8 mouse cellular contexts compared by ENCODE assay signal in genomic region chr5:9161456-9162041, GRCm38 (mm10). TPM values are rescaled to one million over a fixed set of nuclear protein-coding genes. Genes with fewer than 3 reads are reported as not detected.
DNase-seq lines count a peak whose midpoint lies in the region; ATAC-seq and TF ChIP-seq lines count a peak whose summit lies in the region.

Dmtf1 (minus strand) TSS chr5:9161776.

- WGBS in forebrain, embryonic 12.5 days, result under 1% methylated on average over 57 of the region's 64 CpGs
- WGBS in heart, postnatal 0 days, result under 1% methylated on average over 59 of the region's 64 CpGs
- WGBS in liver, embryonic 16.5 days (ENCODE audit: insufficient replicate concordance), result under 1% methylated on average over 64 of the region's 64 CpGs
- WGBS in neural tube, embryonic 13.5 days, result under 1% methylated on average over 64 of the region's 64 CpGs

- H3K27me3 ChIP-seq in E14TG2a.4 (ENCODE audit: insufficient read depth, low read length), result no peaks in the 10 kb centered on the region
- H3K27me3 ChIP-seq in forebrain, embryonic 12.5 days, result no peaks in the 10 kb centered on the region
- H3K27me3 ChIP-seq in heart, postnatal 0 days (ENCODE audit: control insufficient read depth, insufficient read depth, low read length), result no peaks in the 10 kb centered on the region
- H3K27me3 ChIP-seq in liver, embryonic 16.5 days (ENCODE audit: control insufficient read depth, insufficient read depth, low read depth, low read length), result no peaks in the 10 kb centered on the region
- H3K27me3 ChIP-seq in neural tube, embryonic 13.5 days, result no peaks in the 10 kb centered on the region
- no peaks in the 10 kb centered on the region for H3K27me3 ChIP-seq in testis, adult 2 months (ENCODE audit: control insufficient read depth, insufficient read depth, low read length)

- peak; percentile 94 for ATAC-seq in forebrain, embryonic 12.5 days (ENCODE audit: low FRiP score)
- peak; percentile 98 for ATAC-seq in heart, postnatal 0 days (ENCODE audit: insufficient read depth, low read depth)
- ATAC-seq in liver, embryonic 16.5 days (ENCODE audit: low read depth), result peak; percentile 96
- ATAC-seq in neural tube, embryonic 13.5 days (ENCODE audit: low read depth), result peak; percentile 96

- H3K4me2 ChIP-seq in forebrain, embryonic 12.5 days, result peak within 1 kb of the TSS; percentile 79
- H3K4me2 ChIP-seq in heart, postnatal 0 days (ENCODE audit: low read depth, low read length), result peak within 1 kb of the TSS; percentile 73
- peak within 1 kb of the TSS; percentile 88 for H3K4me2 ChIP-seq in liver, embryonic 16.5 days (ENCODE audit: low read depth, low read length)
- peak within 1 kb of the TSS; percentile 80 for H3K4me2 ChIP-seq in neural tube, embryonic 13.5 days

- TF ChIP-seq CTCF in E14TG2a.4 (conservative IDR thresholded peaks at IDR 0.05; ENCODE audit: low read length), result no peak
- TF ChIP-seq CTCF in heart, postnatal 0 days (IDR thresholded peaks at IDR 0.05; ENCODE audit: low read depth), result no peak
- TF ChIP-seq CTCF in testis, adult 2 months (IDR thresholded peaks at IDR 0.05; ENCODE audit: control insufficient read depth, insufficient read depth, insufficient replicate concordance, low read depth, low read length), result no peak

- peaks cover 74% of the 10 kb centered on the region for H3K4me1 ChIP-seq in E14TG2a.4 (replicated peaks; ENCODE audit: low read depth, low read length)
- peaks cover 16% of the 10 kb centered on the region for H3K4me1 ChIP-seq in forebrain, embryonic 12.5 days
- H3K4me1 ChIP-seq in heart, postnatal 0 days (ENCODE audit: control insufficient read depth, insufficient read depth), result peaks cover 7% of the 10 kb centered on the region; the same call in 1 of the 2 replicates
- H3K4me1 ChIP-seq in liver, embryonic 16.5 days (ENCODE audit: control insufficient read depth, low read depth, low read length), result peaks cover 5% of the 10 kb centered on the region
- peaks cover 33% of the 10 kb centered on the region for H3K4me1 ChIP-seq in neural tube, embryonic 13.5 days (replicated peaks)
- H3K4me1 ChIP-seq in testis, adult 2 months (ENCODE audit: control insufficient read depth, insufficient read depth, low read length), result peaks cover 3% of the 10 kb centered on the region

- H3K27ac ChIP-seq in forebrain, embryonic 12.5 days, result peak within 1 kb of the TSS; percentile 100
- peak within 1 kb of the TSS; percentile 100 for H3K27ac ChIP-seq in heart, postnatal 0 days (ENCODE audit: low read depth)
- peak within 1 kb of the TSS; percentile 94 for H3K27ac ChIP-seq in liver, embryonic 16.5 days (ENCODE audit: low read length)
- peak within 1 kb of the TSS; percentile 99 for H3K27ac ChIP-seq in neural tube, embryonic 13.5 days (replicated peaks)
- H3K27ac ChIP-seq in testis, adult 2 months (ENCODE audit: control insufficient read depth, insufficient read depth, low read depth, low read length), result peak within 1 kb of the TSS; percentile 95

- peak; percentile 97 for TF ChIP-seq POLR2A in testis, adult 2 months (IDR thresholded peaks at IDR 0.05; ENCODE audit: control insufficient read depth, low read depth, low read length)

- no peak for TF ChIP-seq EP300 in heart, postnatal 0 days (IDR thresholded peaks at IDR 0.05; ENCODE audit: low read depth)

- peak; percentile 80 for DNase-seq in c-Kit-positive CD71-positive TER-119-positive erythroid progenitor cells, embryonic 14.5 days (ENCODE audit: low spot score)
- DNase-seq in heart, postnatal 0 days (ENCODE audit: low spot score), result peak; percentile 97
- DNase-seq in kidney, postnatal 4 days, result peak; percentile 91 to 94

- no peaks in the 10 kb centered on the region for H3K9me3 ChIP-seq in E14TG2a.4 (ENCODE audit: low read length)
- no peaks in the 10 kb centered on the region for H3K9me3 ChIP-seq in forebrain, embryonic 12.5 days
- H3K9me3 ChIP-seq in heart, postnatal 0 days (replicated peaks; ENCODE audit: control insufficient read depth, low read length), result no peaks in the 10 kb centered on the region
- H3K9me3 ChIP-seq in liver, embryonic 16.5 days (replicated peaks; ENCODE audit: control insufficient read depth, low read length), result no peaks in the 10 kb centered on the region
- no peaks in the 10 kb centered on the region for H3K9me3 ChIP-seq in neural tube, embryonic 13.5 days

- peak within 1 kb of the TSS; percentile 96 for H3K9ac ChIP-seq in forebrain, embryonic 12.5 days
- H3K9ac ChIP-seq in heart, postnatal 0 days (replicated peaks; ENCODE audit: low read depth, low read length), result peak within 1 kb of the TSS; percentile 96
- peak within 1 kb of the TSS; percentile 94 for H3K9ac ChIP-seq in liver, embryonic 16.5 days (ENCODE audit: low read depth, low read length)
- H3K9ac ChIP-seq in neural tube, embryonic 13.5 days, result peak within 1 kb of the TSS; percentile 94

- peaks cover 22% of the 10 kb centered on the region for H3K36me3 ChIP-seq in E14TG2a.4 (ENCODE audit: insufficient read depth, low read length)
- no peaks in the 10 kb centered on the region for H3K36me3 ChIP-seq in forebrain, embryonic 12.5 days (replicated peaks)
- no peaks in the 10 kb centered on the region for H3K36me3 ChIP-seq in heart, postnatal 0 days (replicated peaks; ENCODE audit: control insufficient read depth, insufficient read depth, low read length)
- no peaks in the 10 kb centered on the region for H3K36me3 ChIP-seq in liver, embryonic 16.5 days (ENCODE audit: control insufficient read depth, insufficient read depth)
- H3K36me3 ChIP-seq in neural tube, embryonic 13.5 days, result no peaks in the 10 kb centered on the region
- no peaks in the 10 kb centered on the region for H3K36me3 ChIP-seq in testis, adult 2 months (ENCODE audit: control insufficient read depth, insufficient read depth, low read length)

- peak within 1 kb of the TSS; percentile 89 for H3K4me3 ChIP-seq in E14TG2a.4 (replicated peaks; ENCODE audit: low read length)
- peak within 1 kb of the TSS; percentile 95 for H3K4me3 ChIP-seq in forebrain, embryonic 12.5 days (replicated peaks)
- peak within 1 kb of the TSS; percentile 94 for H3K4me3 ChIP-seq in heart, postnatal 0 days (ENCODE audit: low read depth, low read length)
- H3K4me3 ChIP-seq in liver, embryonic 16.5 days (ENCODE audit: low read depth, low read length), result peak within 1 kb of the TSS; percentile 94
- peak within 1 kb of the TSS; percentile 81 for H3K4me3 ChIP-seq in neural tube, embryonic 13.5 days
- peak within 1 kb of the TSS; percentile 98 for H3K4me3 ChIP-seq in testis, adult 2 months (ENCODE audit: control insufficient read depth, low read depth, low read length)

RNA-seq across cellular contexts. Expression of gene Dmtf1, which starts in this region (rescaled TPM):
- polyA plus RNA-seq in forebrain, embryonic 12.5 days (2016; fragmentation: Nextera tagmentation; extraction: Ambion mirVana), result 75.3 and 78.4 TPM in 2 replicates
- 17.0 and 22.2 TPM in 2 replicates for total RNA-seq in heart, postnatal 0 days (2014; rRNA removed; ENCODE audit: low replicate concordance)
- 12.5 and 13.7 TPM in 2 replicates for polyA plus RNA-seq in heart, postnatal 0 days (2015; fragmentation: Nextera tagmentation; extraction: Ambion mirVana)
- 10.2 and 11.1 TPM in 2 replicates for polyA plus RNA-seq in liver, embryonic 16.5 days (2015; fragmentation: Nextera tagmentation; extraction: Ambion mirVana)
- polyA plus RNA-seq in neural tube, embryonic 13.5 days (2015; fragmentation: Nextera tagmentation; extraction: Ambion mirVana), result 60.7 and 69.5 TPM in 2 replicates
- 12.8 and 16.8 TPM in 2 replicates for polyA plus RNA-seq in testis, adult 2 months (2012; rRNA removed)

Comparison
In these comparisons a context has a peak if more than half of its experiments do, and no peak if none do; other contexts are left out.
1. Peak in every context shown above with its lines: DNase-seq, ATAC-seq, H3K4me3 ChIP-seq and H3K27ac ChIP-seq.